Mouse (Mus musculus): ENCODE measurements at regions not wholly inside any gene's neighbourhood (a gene's known extent, or its start where the extent isn't known, plus 50 kb on each side); places are given as distances from the start of the nearest gene placed in this dataset.

DNA sequence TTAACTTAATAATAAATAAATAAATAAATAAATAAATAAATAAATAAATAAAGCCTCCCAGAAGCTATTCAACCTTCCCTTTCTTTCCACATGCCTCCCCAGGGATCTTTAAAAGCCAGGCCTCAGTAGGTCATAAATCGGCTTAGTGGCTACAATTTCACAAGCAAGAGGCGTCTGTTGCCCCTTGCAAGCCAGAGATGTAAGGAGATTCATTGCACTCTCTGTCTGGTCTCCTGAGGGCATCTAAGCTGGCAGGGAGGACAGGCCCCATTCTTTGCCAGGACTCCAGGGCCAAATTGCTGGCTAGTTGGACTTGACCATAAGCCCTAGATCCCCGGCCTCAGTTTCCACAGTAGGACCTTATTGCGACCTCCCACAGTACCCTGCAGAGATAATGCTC is 101.6 kb upstream of the Cachd1 start:
- no peak overlapping the region for H3K9ac ChIP-seq (ENCODE audit: low read length)
- no peaks in the 10 kb centered on the region for H3K27me3 ChIP-seq (ENCODE audit: control insufficient read depth, insufficient read depth, low read length)
- ATAC-seq (replicated peaks; ENCODE audit: extremely low read depth, insufficient read depth, low FRiP score): no peak
- no peak overlapping the region for H3K4me2 ChIP-seq (ENCODE audit: low read depth, low read length)
- no peaks in the 10 kb centered on the region for H3K4me1 ChIP-seq (ENCODE audit: control insufficient read depth, insufficient read depth, low read length)
- H3K36me3 ChIP-seq (ENCODE audit: control insufficient read depth, insufficient read depth): no peaks in the 10 kb centered on the region
- 87% methylated on average over 4 of the region's 4 CpGs for WGBS
- no peaks in the 10 kb centered on the region for H3K9me3 ChIP-seq (replicated peaks; ENCODE audit: control insufficient read depth, low read length)
- no peak overlapping the region for H3K27ac ChIP-seq (ENCODE audit: low read length)
- no peak overlapping the region for H3K4me3 ChIP-seq (ENCODE audit: low read length)

DNA sequence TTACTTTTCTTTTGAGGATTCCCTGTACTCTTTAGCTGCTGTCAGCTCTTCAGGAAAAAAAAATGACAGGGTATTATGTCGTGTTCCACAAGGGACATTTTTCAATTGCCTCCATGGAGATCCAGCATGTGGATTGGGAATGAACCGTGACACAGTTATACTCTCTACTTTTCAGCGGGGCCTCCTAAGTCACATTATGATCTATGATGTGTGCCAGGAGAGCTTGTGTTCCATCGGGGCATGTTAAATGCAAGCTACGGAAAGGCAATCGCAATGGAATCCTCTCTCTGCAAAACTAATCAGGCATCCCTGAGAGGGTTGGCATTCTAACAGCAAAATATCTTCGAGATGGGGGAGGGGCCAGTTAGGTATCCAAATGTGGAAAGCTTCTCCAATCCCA is 92.7 kb upstream of the Cachd1 start:
- Histone ChIP-seq H3K27me3 (ENCODE audit: control insufficient read depth, insufficient read depth, low read length) (no peaks in the 10 kb centered on the region), H3K9me3 (replicated peaks; ENCODE audit: control insufficient read depth, low read length) (no peaks in the 10 kb centered on the region), H3K4me2 (ENCODE audit: low read depth, low read length) (no peak overlapping the region), H3K36me3 (ENCODE audit: control insufficient read depth, insufficient read depth) (no peaks in the 10 kb centered on the region), H3K27ac (ENCODE audit: low read length) (no peak overlapping the region), H3K9ac (ENCODE audit: low read length) (no peak overlapping the region), H3K4me3 (ENCODE audit: low read length) (no peak overlapping the region), H3K4me1 (ENCODE audit: control insufficient read depth, insufficient read depth, low read length) (no peaks in the 10 kb centered on the region)
- no peak for ATAC-seq (replicated peaks; ENCODE audit: extremely low read depth, insufficient read depth, low FRiP score)
- 53% methylated on average over 7 of the region's 7 CpGs for WGBS

- H3K9me3 ChIP-seq (replicated peaks; ENCODE audit: control insufficient read depth, low read length): peaks cover 3% of the 10 kb centered on the region; the same call in 1 of the 2 replicates
- H3K4me2 ChIP-seq (ENCODE audit: low read depth, low read length): no peak overlapping the region
- H3K4me1 ChIP-seq (ENCODE audit: control insufficient read depth, insufficient read depth, low read length): no peaks in the 10 kb centered on the region
- no peak overlapping the region for H3K4me3 ChIP-seq (ENCODE audit: low read length)
- WGBS: 71% methylated on average over 5 of the region's 5 CpGs
- no peaks in the 10 kb centered on the region for H3K27me3 ChIP-seq (ENCODE audit: control insufficient read depth, insufficient read depth, low read length)
- H3K36me3 ChIP-seq (ENCODE audit: control insufficient read depth, insufficient read depth): no peaks in the 10 kb centered on the region
- no peak overlapping the region for H3K9ac ChIP-seq (ENCODE audit: low read length)
- H3K27ac ChIP-seq (ENCODE audit: low read length): no peak overlapping the region
- no peak for ATAC-seq (replicated peaks; ENCODE audit: extremely low read depth, insufficient read depth, low FRiP score)
These were observed 76.5 kb upstream of the Cachd1 start for GRCm38 (mm10) chr4:100700002-100700401.

DNA sequence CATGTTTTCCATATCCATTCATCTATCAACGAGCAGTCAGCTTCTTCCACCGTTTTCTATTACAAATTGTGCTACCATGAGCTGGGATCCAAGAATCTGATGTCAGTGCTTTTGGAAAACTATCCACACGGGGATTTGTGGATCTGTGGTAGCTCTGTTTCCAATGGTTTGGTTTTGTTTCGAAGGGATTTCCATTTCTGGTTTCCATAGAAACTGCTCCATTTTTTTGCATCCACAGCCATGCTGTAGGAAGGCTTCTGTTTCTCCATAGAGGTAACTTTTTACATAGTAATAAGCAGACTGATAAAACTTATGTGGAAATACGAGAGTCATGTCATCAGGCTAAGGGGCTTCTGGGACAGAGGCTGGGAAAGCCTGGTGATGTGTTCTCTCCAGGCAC is 76.1 kb upstream of the Cachd1 start:
- H3K27ac ChIP-seq (ENCODE audit: low read length): no peak overlapping the region
- WGBS: 62% methylated on average over 5 of the region's 5 CpGs
- no peak overlapping the region for H3K9ac ChIP-seq (ENCODE audit: low read length)
- no peaks in the 10 kb centered on the region for H3K27me3 ChIP-seq (ENCODE audit: control insufficient read depth, insufficient read depth, low read length)
- H3K4me2 ChIP-seq (ENCODE audit: low read depth, low read length): no peak overlapping the region
- no peaks in the 10 kb centered on the region for H3K4me1 ChIP-seq (ENCODE audit: control insufficient read depth, insufficient read depth, low read length)
- ATAC-seq (replicated peaks; ENCODE audit: extremely low read depth, insufficient read depth, low FRiP score): no peak
- no peaks in the 10 kb centered on the region for H3K36me3 ChIP-seq (ENCODE audit: control insufficient read depth, insufficient read depth)
- no peak overlapping the region for H3K4me3 ChIP-seq (ENCODE audit: low read length)
- peaks cover 3% of the 10 kb centered on the region; the same call in 1 of the 2 replicates for H3K9me3 ChIP-seq (replicated peaks; ENCODE audit: control insufficient read depth, low read length)

DNA sequence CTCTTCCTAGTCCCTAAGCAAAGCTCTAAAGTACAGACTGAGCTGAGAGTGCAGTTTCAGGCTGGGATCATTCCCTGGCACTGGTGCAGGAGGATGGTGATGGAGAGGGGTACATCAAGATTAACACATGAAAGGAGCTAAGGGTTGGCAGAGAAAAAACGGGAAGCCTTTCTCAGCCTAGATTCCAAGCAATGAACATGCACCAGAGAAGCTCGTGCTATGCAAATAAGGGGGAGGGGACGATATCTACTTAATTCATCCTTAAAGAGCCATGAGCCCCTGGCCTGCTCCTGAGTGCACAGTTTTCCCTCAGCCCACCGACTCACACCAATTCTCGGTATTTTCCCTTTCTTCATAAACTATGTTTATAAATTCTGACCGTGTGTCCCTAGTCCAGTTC is 70.5 kb upstream of the Cachd1 start:
- H3K9ac ChIP-seq (ENCODE audit: low read length): no peak overlapping the region
- peaks cover 3% of the 10 kb centered on the region; the same call in 1 of the 2 replicates for H3K9me3 ChIP-seq (replicated peaks; ENCODE audit: control insufficient read depth, low read length)
- no peak for ATAC-seq (replicated peaks; ENCODE audit: extremely low read depth, insufficient read depth, low FRiP score)
- no peak overlapping the region for H3K27ac ChIP-seq (ENCODE audit: low read length)
- WGBS: 31% methylated on average over 6 of the region's 6 CpGs
- no peaks in the 10 kb centered on the region for H3K36me3 ChIP-seq (ENCODE audit: control insufficient read depth, insufficient read depth)
- no peaks in the 10 kb centered on the region for H3K4me1 ChIP-seq (ENCODE audit: control insufficient read depth, insufficient read depth, low read length)
- no peak overlapping the region for H3K4me3 ChIP-seq (ENCODE audit: low read length)
- H3K4me2 ChIP-seq (ENCODE audit: low read depth, low read length): no peak overlapping the region
- H3K27me3 ChIP-seq (ENCODE audit: control insufficient read depth, insufficient read depth, low read length): no peaks in the 10 kb centered on the region

GRCm38 (mm10) chr4:100707125-100707524 is 69.3 kb upstream of the Cachd1 start:
- no peak overlapping the region for H3K4me3 ChIP-seq (ENCODE audit: low read length)
- no peak overlapping the region for H3K4me2 ChIP-seq (ENCODE audit: low read depth, low read length)
- no peaks in the 10 kb centered on the region for H3K27me3 ChIP-seq (ENCODE audit: control insufficient read depth, insufficient read depth, low read length)
- H3K36me3 ChIP-seq (ENCODE audit: control insufficient read depth, insufficient read depth): no peaks in the 10 kb centered on the region
- H3K9me3 ChIP-seq (replicated peaks; ENCODE audit: control insufficient read depth, low read length): peaks cover 2% of the 10 kb centered on the region; the same call in 1 of the 2 replicates
- H3K9ac ChIP-seq (ENCODE audit: low read length): no peak overlapping the region
- no peak for ATAC-seq (replicated peaks; ENCODE audit: extremely low read depth, insufficient read depth, low FRiP score)
- no peaks in the 10 kb centered on the region for H3K4me1 ChIP-seq (ENCODE audit: control insufficient read depth, insufficient read depth, low read length)
- WGBS: 76% methylated on average over 6 of the region's 6 CpGs
- no peak overlapping the region for H3K27ac ChIP-seq (ENCODE audit: low read length)

GRCm38 (mm10) chr4:100708247-100708646 is 68.2 kb upstream of the Cachd1 start:
- Histone ChIP-seq H3K27ac (ENCODE audit: low read length) (no peak overlapping the region), H3K9me3 (replicated peaks; ENCODE audit: control insufficient read depth, low read length) (no peaks in the 10 kb centered on the region), H3K27me3 (ENCODE audit: control insufficient read depth, insufficient read depth, low read length) (no peaks in the 10 kb centered on the region), H3K4me2 (ENCODE audit: low read depth, low read length) (no peak overlapping the region), H3K4me3 (ENCODE audit: low read length) (no peak overlapping the region), H3K9ac (ENCODE audit: low read length) (no peak overlapping the region), H3K4me1 (ENCODE audit: control insufficient read depth, insufficient read depth, low read length) (no peaks in the 10 kb centered on the region), H3K36me3 (ENCODE audit: control insufficient read depth, insufficient read depth) (no peaks in the 10 kb centered on the region)
- no peak for ATAC-seq (replicated peaks; ENCODE audit: extremely low read depth, insufficient read depth, low FRiP score)
- 89% methylated on average over 5 of the region's 5 CpGs for WGBS

- ATAC-seq (replicated peaks; ENCODE audit: extremely low read depth, insufficient read depth, low FRiP score): no peak
- no peak overlapping the region for H3K4me2 ChIP-seq (ENCODE audit: low read depth, low read length)
- no peak overlapping the region for H3K4me3 ChIP-seq (ENCODE audit: low read length)
- H3K9me3 ChIP-seq (replicated peaks; ENCODE audit: control insufficient read depth, low read length): no peaks in the 10 kb centered on the region
- H3K36me3 ChIP-seq (ENCODE audit: control insufficient read depth, insufficient read depth): no peaks in the 10 kb centered on the region
- H3K27ac ChIP-seq (ENCODE audit: low read length): no peak overlapping the region
- no peak overlapping the region for H3K9ac ChIP-seq (ENCODE audit: low read length)
- H3K4me1 ChIP-seq (ENCODE audit: control insufficient read depth, insufficient read depth, low read length): no peaks in the 10 kb centered on the region
- no peaks in the 10 kb centered on the region for H3K27me3 ChIP-seq (ENCODE audit: control insufficient read depth, insufficient read depth, low read length)
These were observed 62.2 kb upstream of the Cachd1 start for GRCm38 (mm10) chr4:100714240-100714639.

DNA sequence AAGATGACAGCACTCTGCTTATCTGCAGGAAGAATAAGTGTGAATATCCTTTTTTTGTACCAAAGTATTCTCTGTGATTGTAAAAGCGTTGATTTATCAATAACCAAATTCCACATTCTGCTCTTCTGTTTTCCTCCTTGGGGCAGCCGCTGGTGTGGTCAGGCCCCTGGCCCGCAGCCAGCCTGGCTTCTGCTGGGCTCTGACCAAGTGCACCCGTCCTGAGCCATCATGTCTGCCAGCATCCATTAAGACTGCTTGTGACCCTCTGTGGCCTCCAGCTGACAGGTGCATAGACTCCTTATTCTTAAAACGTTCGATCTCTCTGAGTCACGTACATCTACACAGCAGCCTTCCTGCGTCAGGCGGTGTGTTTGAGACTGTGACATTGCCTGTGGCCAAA is 58.9 kb upstream of the Cachd1 start:
- Histone ChIP-seq H3K4me1 (ENCODE audit: control insufficient read depth, insufficient read depth, low read length) (no peaks in the 10 kb centered on the region), H3K27ac (ENCODE audit: low read length) (no peak overlapping the region), H3K4me2 (ENCODE audit: low read depth, low read length) (no peak overlapping the region), H3K9ac (ENCODE audit: low read length) (no peak overlapping the region), H3K4me3 (ENCODE audit: low read length) (no peak overlapping the region), H3K9me3 (replicated peaks; ENCODE audit: control insufficient read depth, low read length) (no peaks in the 10 kb centered on the region), H3K36me3 (ENCODE audit: control insufficient read depth, insufficient read depth) (no peaks in the 10 kb centered on the region), H3K27me3 (ENCODE audit: control insufficient read depth, insufficient read depth, low read length) (no peaks in the 10 kb centered on the region)
- ATAC-seq (replicated peaks; ENCODE audit: extremely low read depth, insufficient read depth, low FRiP score): no peak
- WGBS: 83% methylated on average over 9 of the region's 9 CpGs

DNA sequence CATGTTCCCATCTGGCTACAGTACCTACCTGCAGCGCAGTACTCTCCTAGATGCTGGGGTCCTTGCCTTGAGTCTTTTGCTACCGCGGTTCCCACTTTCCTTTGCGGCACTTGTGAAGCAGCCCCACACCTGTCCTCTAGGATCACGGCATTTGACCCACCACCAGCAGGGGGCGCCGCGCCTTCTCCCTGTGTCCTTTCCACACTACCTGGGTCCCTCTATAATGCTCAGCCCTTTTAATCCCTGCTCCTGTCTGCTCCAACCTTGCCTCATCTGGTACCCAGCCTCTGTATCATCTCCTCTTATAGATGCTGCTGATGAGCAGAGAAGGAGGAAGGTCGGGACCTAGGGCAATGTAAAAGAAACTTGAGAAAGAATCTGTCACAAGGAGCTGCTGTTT is 53.9 kb upstream of the Cachd1 start:
- Histone ChIP-seq H3K36me3 (ENCODE audit: control insufficient read depth, insufficient read depth) (no peaks in the 10 kb centered on the region), H3K9ac (ENCODE audit: low read length) (no peak overlapping the region), H3K27me3 (ENCODE audit: control insufficient read depth, insufficient read depth, low read length) (no peaks in the 10 kb centered on the region), H3K4me2 (ENCODE audit: low read depth, low read length) (no peak overlapping the region), H3K9me3 (replicated peaks; ENCODE audit: control insufficient read depth, low read length) (no peaks in the 10 kb centered on the region), H3K4me1 (ENCODE audit: control insufficient read depth, insufficient read depth, low read length) (no peaks in the 10 kb centered on the region), H3K4me3 (ENCODE audit: low read length) (no peak overlapping the region), H3K27ac (ENCODE audit: low read length) (no peak overlapping the region)
- 16% methylated on average over 9 of the region's 9 CpGs for WGBS
- ATAC-seq (replicated peaks; ENCODE audit: extremely low read depth, insufficient read depth, low FRiP score): no peak
